Mouse (Mus musculus) adrenal gland, postnatal 36 days (tissue): ENCODE measurements around the gene Cdk17. TPM values are rescaled to one million over a fixed set of nuclear protein-coding genes. Genes with fewer than 3 reads are reported as not detected.
A peak's percentile ranks its signal among the peaks of the same experiment; 100 is the strongest.

Experiments used
- DNase-seq, 2 experiments: peaks; one replicate each; pipeline ENCODE4 v3.0.0; 2021; ENCODE audit warnings: mixed read lengths in 1 of 2
- long read RNA-seq, 2 experiments: library from polyadenylated mRNA; stranded (forward); transcript quantifications; one replicate each; pipeline ENCODE4 v2.0.0; 2021; ENCODE audit warnings: borderline sequencing depth in 2 of 2
- total RNA-seq, 2 experiments: library from RNA; stranded (reverse); gene quantifications; 2 replicates each; pipeline ENCODE4 v1.2.3; 2021

The Cdk17 gene
- 10 to 100 TPM; 24.1 to 25.7 TPM for total RNA-seq
- long read RNA-seq, experiment 1, transcript Cdk17-201 (17 exons, 3,615 nt) = major isoform, 9 of 17 reads
- long read RNA-seq, experiment 1, partial matches to known transcripts = 7 of 17 reads
- long read RNA-seq, experiment 1, other reads (novel, unspliced or antisense) = 1 of 17 reads
- long read RNA-seq, experiment 2, partial matches to known transcripts = 3 of 5 reads
- long read RNA-seq, experiment 2, other reads (novel, unspliced or antisense) = 0 of 5 reads

DNA sequence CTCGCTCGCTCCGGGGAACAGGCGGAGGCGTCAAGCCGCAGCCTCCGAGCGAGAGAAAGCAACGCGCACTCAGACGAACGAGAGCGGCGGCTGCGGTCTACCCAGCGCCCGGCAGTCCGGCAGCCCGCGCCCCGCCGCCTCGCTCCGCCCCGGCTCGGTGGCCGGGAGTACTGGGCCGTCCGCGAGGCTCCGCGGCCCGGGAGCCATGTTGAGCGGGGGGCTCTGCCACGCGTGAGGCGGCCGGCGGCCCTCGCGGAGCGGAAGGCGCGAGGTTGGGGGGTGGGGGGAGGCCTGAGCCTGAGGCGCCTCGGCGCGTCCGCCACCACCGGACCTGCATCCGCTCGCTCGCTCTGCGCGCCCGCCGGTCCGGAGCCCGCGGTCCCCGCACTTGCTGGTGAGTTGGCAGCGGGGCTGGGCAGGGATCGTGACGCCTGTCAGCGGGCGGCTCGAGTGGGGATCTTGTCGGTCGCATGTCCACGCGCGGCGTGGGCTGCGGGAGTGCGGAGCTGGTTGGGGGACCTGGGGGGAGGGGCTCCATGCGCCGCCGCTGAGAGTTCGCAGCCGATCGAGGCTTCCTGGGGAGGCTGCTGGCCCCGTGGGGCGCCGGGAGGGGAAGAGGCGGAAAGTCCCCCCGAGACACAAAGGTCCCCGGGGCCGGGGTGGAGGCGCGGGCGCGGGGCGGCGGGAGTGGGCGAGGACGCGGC, at the start of gene Cdk17:
TSS of gene Cdk17 (plus strand) at position 69 of the 704 bp plus-strand sequence.
- DNase-seq = peak; percentile 65 to 79

DNA sequence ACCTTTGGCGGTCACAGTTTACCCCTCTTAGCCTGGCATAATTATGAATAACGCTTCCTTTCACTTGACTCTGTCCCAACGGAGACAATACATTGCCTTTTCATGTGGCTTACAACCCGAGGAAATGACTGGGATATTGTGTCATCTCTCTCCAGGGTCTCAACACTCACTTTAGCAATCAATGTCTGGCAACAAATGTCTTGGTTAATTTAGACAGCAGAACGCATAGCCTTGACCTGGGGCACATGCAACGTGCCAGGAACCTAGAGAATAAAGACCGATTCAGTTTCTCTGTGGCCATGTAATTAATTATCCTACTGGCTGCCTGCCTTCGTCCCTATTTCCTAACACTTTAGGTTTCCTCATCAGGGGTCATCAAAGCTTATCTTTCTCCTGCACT, 49.3 kb upstream of the Cdk17 start:
- peak; percentile 35 to 67 for DNase-seq

DNA sequence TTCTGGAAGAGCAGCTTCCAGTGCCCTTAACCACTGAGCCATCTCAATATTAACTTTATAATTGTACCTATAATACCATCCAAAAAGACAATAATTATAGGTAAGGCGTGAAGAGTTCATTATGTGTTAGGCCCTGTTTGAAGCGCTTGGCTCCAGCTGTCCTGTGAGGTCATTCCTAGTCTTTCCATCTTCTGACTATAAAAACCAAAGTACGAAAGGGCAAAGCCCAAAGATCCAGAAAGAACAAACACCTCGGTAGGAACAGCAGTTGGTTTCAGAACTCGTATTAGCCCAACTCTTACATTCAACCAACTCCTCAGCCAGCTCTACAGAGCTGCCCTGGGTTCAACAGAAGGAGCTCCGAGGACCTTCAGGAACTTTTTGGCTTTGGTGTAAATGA, 48.7 kb upstream of the Cdk17 start:
- no peak for DNase-seq

DNA sequence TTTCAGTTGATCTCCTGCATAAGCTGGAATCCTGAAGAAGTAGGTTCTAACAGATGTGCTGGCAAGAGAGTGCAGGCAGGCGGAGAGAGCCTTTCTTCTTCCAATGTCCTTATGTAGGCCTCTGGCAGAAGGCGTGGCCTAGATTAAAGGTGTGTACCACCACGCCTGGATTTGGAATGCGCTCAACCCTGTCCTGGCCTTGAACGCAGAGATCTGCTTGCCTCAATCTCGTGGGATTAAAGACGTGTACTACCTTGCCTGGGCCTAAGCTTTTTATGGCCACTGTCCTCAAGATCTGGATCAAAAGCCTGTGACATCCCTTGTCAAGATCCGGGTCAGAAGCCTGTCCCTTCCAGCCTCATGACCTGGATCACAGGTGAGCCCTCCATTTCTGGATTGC, 46.7 kb upstream of the Cdk17 start:
- no peak for DNase-seq

DNA sequence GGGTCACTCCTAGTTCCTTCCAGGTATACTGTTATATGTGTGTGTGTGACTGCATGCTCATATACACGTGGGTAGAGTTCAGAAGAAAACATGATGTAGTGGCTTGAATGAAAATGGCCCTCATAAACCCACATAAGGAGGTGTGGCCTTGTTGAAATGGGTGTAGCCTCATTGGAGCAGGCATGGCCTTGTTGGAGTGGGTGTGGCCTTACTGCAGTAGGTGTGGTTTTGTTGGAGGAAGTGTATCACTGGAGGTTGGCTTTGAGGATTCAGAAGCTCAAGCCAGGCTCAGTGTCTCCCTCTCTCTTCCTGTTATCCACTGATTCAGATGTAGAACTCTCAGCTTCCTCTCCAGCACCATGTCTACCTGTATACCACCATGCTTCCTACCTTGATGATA, 45.9 kb upstream of the Cdk17 start:
- DNase-seq = no peak

DNA sequence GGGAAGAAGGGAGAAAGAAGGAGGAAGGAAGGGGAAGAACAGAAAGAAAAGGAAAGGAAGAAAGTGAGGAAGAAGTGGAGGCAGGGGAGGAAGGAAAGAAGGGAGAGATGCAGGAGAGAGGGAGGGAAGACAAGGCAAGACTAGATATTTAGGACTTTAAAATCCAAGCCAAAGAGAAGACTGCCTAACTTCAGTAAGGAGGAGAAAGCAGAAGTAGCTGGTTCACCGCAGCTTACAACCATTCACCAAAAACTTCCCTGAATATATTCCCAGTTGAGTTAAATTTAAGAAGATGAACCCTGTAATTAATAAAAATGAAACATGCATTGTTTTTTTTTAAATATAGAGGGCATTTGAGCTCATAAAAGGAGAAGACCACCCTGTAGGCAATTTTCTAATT, 44.9 kb upstream of the Cdk17 start:
- DNase-seq = no peak

DNA sequence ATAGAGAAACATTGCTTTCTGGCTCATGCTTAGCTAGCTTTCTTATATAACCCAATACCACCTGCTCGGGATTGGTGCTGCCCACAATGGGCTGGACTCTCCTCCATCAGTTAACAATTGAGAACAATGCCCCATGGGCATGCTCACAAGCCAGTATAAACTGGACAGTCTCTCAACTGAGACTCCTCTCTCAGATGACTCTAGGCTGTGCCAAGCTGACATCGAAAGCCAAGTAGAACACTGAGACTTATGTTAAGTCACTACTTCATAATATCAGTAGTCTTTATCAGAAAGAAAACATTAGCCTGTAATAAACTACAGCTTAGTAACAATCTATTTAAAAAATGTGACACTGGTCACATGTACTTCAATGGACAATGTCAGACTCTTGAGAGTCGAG, 44.0 kb upstream of the Cdk17 start:
- no peak for DNase-seq

DNA sequence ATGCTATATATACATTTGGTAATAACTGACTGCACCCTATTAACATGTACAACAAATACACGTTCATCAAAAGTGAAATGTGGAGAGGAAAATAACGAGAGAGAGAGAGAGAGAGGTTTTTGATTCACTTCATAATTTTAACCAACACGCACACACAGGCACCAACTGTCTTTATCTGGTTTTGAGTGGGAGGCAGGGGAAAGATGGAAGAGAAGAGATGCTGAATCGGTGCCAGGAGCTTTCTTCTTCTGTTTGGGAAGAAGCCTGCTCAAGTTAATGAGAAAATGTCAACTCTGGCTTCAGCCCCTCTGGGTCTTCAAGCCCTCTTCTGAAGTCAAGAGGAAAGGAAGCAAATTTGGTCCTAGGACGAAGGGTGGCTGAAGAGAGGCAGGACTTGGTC, 40.9 kb upstream of the Cdk17 start:
- no peak for DNase-seq

DNA sequence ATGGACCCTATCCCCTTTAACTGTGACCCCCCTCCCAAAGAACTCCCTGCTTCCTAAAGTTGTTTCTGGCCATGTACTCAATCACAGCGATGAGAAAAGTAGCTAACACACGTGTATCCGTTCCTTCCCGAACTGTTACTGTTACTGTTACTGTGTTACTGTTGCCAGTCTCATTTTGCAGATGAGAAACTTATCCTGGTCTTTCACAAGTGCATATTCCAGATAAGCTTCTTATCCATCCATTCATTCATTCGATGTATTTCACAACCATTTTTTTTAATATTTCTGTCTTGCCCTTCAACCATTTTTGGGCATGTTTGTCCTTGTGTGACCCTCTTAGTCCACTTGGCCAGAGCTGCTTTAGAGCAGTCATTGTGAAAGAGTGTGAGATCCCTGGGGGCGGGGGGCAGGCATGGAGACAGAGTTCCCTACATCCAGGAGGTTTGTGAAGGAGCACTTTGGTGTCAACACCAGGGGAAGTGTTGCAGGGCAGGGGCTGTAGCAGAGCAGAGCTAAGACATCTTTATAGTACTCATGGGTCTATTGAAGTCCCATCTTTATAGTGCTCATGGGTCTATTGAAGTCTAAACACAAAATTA, 39.3 kb upstream of the Cdk17 start:
- DNase-seq = peak; percentile 18 to 28

DNA sequence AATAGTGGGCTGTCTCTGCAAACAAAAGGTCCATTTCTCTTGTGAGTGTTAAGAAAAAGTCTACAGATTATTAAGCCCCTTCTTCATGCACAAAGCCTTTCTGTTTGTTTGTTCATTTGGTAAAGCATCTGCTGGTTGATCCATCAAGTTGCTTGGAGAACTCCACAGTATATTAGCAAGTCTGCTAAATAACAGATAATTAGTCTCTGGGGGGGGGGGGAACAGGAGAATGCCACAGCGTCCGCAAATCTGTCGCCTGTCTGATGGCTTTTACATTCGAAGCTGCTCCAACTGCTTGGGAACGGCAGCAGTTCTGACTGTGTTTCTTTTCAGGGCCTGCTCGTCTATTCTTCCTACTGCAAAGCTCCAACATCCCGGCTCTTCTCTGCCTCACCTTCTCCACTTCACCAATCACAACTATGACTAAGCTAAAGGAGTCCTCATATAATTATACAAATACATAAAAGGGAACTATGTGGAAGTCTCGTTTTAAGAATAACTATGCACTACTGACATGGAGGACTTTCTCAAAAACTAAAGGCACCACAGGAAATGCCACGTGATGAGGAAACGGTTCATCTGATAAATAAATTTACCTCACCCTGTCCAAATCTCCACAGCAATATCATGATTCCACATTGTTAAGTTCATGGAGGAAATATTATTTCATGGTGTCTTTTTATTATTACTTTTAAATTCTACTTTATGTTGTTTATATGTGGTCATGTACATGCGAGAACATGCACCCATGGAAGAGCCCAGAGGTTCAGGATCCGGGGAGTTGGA, 38.1 kb upstream of the Cdk17 start:
- DNase-seq = no peak

DNA sequence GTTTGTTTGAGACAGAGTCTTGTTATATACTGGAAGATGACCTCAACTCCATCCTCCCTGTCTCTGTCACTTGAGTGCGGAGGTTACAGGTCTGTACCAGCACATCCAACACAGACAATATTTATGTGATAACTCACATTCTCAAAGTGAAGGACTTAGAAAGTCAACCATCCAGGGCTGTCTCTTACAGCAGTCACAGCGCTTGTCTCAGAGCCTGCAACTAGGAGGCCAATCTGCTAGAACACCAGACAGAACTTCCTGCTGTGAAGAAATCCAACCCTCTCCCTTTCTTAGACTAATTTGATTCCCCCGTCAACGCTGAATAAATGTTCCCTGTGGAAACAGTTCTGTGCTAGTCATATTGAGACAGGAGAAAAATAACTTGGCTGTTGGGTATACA, 37.4 kb upstream of the Cdk17 start:
- DNase-seq = no peak

DNA sequence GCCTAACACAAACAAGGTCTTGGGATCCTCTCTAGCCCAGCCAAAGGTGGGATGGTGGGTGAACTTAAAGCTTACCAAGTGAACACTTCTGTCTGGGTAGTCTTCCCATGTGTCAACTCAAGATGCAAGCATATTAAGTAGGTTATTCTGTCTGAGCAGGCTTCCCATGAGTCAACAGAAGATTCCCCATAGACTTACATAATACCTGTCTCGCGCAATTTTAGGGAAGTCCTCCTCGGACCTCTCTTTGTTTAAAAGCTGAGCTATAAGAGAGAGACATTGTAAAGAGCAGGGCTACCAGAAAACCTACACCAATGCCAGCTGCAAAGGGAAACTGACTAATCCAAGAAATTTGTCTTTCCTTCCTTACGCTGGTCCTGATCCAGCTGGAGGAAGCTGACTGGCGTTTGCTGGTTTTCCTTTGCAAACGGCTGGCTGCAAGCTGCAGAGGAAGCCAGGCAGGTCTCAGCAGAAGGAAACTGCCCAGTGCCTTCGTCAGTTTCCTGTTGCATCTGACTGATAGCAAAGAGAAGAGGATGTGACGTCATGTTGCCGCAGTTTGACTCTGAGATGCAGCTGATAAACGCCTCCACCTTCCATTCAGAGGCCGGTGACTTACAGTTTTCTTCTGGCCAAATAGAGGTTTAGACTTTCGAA, 36.6 kb upstream of the Cdk17 start:
- peak; percentile 57 to 66 for DNase-seq

DNA sequence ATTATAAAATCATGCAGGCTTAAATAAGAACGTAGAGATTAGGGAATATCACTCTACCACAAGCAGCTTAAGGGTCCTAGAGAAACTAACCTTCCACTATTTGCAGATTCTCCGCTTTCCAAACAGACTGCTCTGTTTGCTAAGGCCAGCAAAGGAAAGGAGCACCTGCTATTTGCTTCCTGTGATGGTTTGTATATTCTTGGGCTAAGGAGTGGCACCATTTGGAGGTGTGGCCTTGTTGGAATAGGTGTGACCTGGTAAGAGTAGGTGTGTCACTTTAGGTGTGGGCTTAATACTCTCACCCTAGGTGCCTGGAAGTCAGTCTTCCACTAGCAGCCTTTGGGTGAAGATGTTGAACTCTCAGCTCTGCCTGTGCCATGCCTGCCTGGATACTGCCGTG, 34.6 kb upstream of the Cdk17 start:
- no peak for DNase-seq

DNA sequence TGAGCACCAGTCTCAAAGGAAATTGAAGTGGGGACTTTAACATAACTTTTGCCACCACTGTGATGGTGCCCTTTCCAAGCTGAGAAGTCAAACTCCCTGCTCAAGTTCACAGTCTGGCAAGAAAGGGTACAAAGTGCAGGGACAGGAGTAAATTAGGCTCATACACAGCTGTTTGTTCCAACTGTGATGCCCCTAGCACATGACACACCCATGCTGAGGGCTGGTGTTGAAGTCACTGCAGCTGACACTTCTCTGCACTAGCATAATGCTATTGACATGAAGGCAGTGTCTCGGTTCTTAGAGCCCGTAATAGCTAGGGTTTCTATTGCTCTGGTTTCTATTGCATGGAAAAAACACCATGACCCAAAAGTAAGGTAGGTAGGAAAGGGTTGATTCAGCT, 32.1 kb upstream of the Cdk17 start:
- DNase-seq = no peak

DNA sequence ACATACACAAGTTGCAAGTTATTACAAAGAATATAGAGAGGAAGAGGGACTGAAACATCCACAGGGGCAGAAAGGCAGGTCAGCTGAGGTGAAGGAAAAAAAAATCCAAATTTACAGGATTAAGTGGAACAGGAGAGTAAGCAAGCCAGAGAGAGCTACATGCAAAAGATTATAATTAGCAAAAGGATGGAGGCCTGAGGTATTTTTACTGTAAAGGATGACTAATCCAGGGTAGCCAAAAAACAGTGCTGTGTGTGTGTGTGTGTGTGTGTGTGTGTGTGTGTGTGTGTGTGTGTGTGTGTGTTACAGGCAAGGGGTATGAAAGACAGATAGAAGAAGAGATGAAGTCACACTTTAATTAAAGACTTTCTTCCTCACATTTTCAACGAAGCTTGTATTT, 31.3 kb upstream of the Cdk17 start:
- no peak for DNase-seq

DNA sequence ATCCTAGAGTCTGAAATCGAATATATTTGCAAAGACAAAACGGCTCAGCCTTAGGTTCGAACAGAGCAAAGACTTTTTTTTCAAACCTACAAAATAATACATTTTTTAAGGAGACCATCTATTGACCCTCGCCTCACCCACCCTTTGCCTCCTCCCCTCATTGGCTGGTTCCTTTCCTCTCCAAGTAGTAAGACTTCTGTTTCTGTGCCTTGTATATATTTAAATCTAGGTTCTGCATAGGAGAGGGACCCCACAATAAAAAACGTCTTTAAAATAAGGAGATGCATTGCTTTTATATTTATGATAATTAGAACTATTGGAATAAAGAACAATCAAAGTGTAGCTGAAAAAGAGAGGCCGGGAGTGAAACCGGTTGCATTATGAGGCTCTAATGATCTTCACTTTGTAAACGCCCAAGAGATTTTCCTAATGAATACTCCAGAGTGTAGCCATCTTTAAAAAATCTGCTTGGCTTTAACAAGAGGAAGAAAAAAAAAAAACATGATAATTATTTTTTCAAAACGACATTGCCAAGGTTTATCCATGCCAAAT, 30.7 kb upstream of the Cdk17 start:
- no peak for DNase-seq

DNA sequence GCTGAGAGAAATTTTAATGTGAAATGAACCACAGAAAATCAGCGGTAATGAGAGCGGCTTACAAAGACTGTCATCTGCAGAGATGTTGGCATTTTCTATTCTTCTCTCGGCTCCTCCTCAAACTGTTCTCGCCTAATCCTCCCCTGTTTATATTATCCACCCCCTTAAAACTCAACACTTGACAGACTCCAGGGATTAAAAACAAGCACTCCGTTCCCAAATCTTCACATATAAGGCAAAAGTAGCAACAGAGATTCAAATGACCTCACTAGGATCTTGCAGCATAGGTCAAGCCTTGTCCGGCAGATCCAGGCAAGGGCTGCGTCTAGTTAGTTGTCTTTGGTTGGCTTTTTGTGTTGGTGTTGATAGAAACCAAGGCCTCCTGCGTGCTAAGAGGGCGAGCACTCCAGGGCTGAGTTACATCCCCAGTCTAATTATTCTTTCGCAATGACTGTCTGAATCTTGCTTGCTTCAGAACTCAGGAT, 30.2 kb upstream of the Cdk17 start:
- no peak for DNase-seq

DNA sequence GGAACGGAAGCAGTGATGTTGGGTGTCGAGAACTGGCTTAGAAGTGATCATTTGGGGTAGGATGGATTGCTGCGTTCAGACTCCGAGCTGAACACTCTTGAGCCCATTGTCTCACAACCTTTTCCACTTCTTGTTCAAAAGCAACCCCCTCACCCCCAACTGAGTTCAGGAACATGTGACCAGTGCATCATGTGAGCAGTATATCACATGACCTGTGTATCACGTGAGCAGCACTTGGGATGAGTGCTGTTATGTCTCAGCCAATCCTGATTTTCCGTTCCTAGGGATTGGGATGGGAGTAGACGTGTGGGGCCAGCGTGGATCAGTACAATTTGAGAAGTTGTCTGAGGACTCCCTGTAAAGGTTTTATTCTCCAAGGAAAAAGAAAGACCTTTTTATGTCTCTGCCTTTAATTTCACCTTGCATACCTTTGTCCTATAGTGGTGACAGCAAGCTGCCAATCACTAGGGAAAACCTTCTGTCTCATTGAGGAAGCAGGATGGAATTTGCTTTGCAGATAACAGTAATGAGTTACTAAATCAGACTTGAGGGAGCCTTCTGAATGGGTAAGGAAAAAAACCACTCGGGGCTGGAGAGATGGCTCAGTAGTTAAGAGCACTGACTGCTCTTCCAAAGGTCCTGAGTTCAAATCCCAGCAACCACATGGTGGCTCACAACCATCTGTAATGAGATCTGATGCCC, 28.7 kb upstream of the Cdk17 start:
- no peak for DNase-seq

DNA sequence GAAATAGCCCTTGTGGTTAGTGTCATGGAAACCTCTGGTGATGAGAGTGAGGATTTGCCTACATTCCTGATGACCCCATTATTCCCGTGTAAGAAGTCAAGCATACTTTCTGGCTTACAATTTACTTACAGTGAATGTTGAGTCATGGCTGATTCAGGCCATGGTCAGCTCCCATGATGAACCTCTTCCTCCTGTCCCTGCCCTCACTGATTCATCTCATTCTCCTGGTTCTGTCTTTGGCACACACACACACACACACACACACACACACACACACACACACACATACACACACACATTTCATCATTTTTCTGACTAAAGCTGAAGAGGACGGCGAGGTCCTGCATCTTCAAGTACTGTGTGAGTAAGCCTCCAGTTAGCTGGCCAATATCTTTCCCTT, 21.9 kb upstream of the Cdk17 start:
- DNase-seq = peak; percentile 51 to 56

DNA sequence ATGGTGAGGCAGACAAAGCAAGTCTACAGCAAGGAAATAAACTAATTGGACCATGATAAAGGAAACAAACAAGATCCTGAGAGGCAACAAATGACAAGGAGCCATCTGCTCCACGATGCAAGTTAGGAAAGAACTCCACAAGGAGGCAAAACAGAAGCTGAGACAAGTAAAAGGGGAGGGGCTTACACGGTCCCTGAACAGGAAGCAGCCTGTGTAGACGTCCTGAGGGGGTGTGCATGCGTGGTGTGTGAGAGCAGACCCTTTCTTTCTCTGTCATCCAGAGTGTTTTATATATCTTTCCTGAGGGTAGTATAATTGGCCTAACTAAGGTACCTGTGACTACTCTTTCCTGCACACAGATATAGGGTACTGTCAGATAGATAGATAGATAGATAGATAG, 19.9 kb upstream of the Cdk17 start:
- no peak for DNase-seq

DNA sequence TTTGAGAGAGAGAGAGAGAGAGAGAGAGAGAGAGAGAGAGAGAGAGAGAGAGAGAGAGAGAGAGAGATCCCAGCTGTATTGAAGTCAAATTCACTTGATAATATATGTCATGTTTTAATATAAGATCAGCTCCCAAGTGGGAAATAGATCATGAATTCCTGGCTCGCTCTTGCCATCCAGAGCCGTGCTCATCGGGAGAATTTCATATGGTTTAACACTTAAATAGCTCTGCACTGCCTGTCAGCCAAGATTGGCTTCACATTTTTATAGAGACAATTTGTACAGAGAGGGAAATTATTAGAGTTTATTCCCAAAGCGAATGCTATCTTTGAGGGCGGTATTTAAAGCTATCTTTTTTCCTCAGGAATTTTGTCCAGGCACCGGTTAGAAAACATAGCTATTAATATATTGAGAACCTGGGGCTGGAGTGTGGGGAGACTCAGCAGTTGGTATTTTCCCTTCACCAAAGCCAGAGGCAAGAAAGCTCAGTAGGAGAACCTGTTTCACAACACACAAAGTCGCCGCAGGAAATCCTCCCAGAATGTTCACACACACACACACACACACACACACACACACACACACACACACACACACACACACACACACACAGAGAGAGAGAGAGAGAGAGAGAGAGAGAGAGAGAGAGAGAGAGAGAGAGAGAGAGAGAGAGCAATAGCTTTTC, 17.9 kb upstream of the Cdk17 start:
- DNase-seq = no peak
